Mouse (Mus musculus): ENCODE results near the gene Nagpa. TPM values are rescaled to one million over a fixed set of nuclear protein-coding genes. Genes with fewer than 3 reads are reported as not detected.

Nagpa gene
- polyA plus RNA-seq, 1 experiment from 2014 or later = 18.0 TPM

GRCm38 (mm10) chr16:5184101-5184500, 19.7 kb downstream of the Nagpa start:
- H3K4me3 ChIP-seq = no peak overlapping the region
- WGBS = 59% methylated on average over 8 of the region's 8 CpGs

GRCm38 (mm10) chr16:5183310-5183975, 20.4 kb downstream of the Nagpa start:
- Histone ChIP-seq H3K27ac (no peak overlapping the region), H3K4me3 (no peak overlapping the region), H3K27me3 (ENCODE audit: insufficient read depth, poor library complexity, severe bottlenecking) (peaks cover 15% of the 10 kb centered on the region), H3K4me1 (peaks cover 12% of the 10 kb centered on the region; the same call in 1 of the 2 replicates), H3K36me3 (no peaks in the 10 kb centered on the region), H3K9me3 (no peaks in the 10 kb centered on the region)
- no peak for DNase-seq (ENCODE audit: low spot score)
- WGBS = 80% methylated on average over 18 of the region's 18 CpGs

More at GRCm38 (mm10) chr16:5184101-5184500, 19.7 kb downstream of the Nagpa start:
- no peak for DNase-seq (ENCODE audit: low spot score)
- H3K4me1 ChIP-seq = peaks cover 12% of the 10 kb centered on the region; the same call in 1 of the 2 replicates
- no peaks in the 10 kb centered on the region for H3K36me3 ChIP-seq
- no peak overlapping the region for H3K27ac ChIP-seq
- H3K27me3 ChIP-seq (ENCODE audit: insufficient read depth, poor library complexity, severe bottlenecking) = peaks cover 15% of the 10 kb centered on the region
- H3K9me3 ChIP-seq = no peaks in the 10 kb centered on the region

GRCm38 (mm10) chr16:5172636-5173035, 31.2 kb downstream of the Nagpa start:
- Histone ChIP-seq H3K27ac (no peak overlapping the region), H3K4me1 (peaks cover 5% of the 10 kb centered on the region; the same call in 1 of the 2 replicates), H3K36me3 (no peaks in the 10 kb centered on the region), H3K4me3 (no peak overlapping the region), H3K9me3 (no peaks in the 10 kb centered on the region), H3K27me3 (ENCODE audit: insufficient read depth, poor library complexity, severe bottlenecking) (no peaks in the 10 kb centered on the region)
- no peak for DNase-seq (ENCODE audit: low spot score)
- 93% methylated on average over 6 of the region's 6 CpGs for WGBS

GRCm38 (mm10) chr16:5168829-5169228, 35.0 kb downstream of the Nagpa start:
- Histone ChIP-seq H3K4me3 (no peak overlapping the region), H3K4me1 (peaks cover 12% of the 10 kb centered on the region), H3K36me3 (no peaks in the 10 kb centered on the region), H3K27ac (no peak overlapping the region), H3K27me3 (ENCODE audit: insufficient read depth, poor library complexity, severe bottlenecking) (no peaks in the 10 kb centered on the region), H3K9me3 (no peaks in the 10 kb centered on the region)
- WGBS = 68% methylated on average over 5 of the region's 5 CpGs
- DNase-seq (ENCODE audit: low spot score) = no peak

- 89% methylated on average over 2 of the region's 2 CpGs for WGBS
- no peak overlapping the region for H3K27ac ChIP-seq
- H3K27me3 ChIP-seq (ENCODE audit: insufficient read depth, poor library complexity, severe bottlenecking) = no peaks in the 10 kb centered on the region
Measured at GRCm38 (mm10) chr16:5168038-5168437, 35.8 kb downstream of the Nagpa start.

GRCm38 (mm10) chr16:5164327-5164726, 39.5 kb downstream of the Nagpa start:
- H3K27ac ChIP-seq = no peak overlapping the region
- H3K4me1 ChIP-seq = peaks cover 26% of the 10 kb centered on the region
- H3K4me3 ChIP-seq = no peak overlapping the region
- H3K27me3 ChIP-seq (ENCODE audit: insufficient read depth, poor library complexity, severe bottlenecking) = no peaks in the 10 kb centered on the region
- H3K36me3 ChIP-seq = no peaks in the 10 kb centered on the region
- no peak for DNase-seq (ENCODE audit: low spot score)
- H3K9me3 ChIP-seq = no peaks in the 10 kb centered on the region
- 71% methylated on average over 6 of the region's 6 CpGs for WGBS

More at GRCm38 (mm10) chr16:5168038-5168437, 35.8 kb downstream of the Nagpa start:
- Histone ChIP-seq H3K9me3 (no peaks in the 10 kb centered on the region), H3K4me1 (peaks cover 12% of the 10 kb centered on the region), H3K4me3 (no peak overlapping the region), H3K36me3 (no peaks in the 10 kb centered on the region)
- no peak for DNase-seq (ENCODE audit: low spot score)

GRCm38 (mm10) chr16:5159248-5159647, 44.6 kb downstream of the Nagpa start:
- H3K9me3 ChIP-seq = no peaks in the 10 kb centered on the region
- whole genome bisulfite sequencing = 49% methylated on average over 8 of the region's 8 CpGs
- H3K36me3 ChIP-seq = no peaks in the 10 kb centered on the region
- H3K4me3 ChIP-seq = no peak overlapping the region
- no peak for DNase-seq (ENCODE audit: low spot score)
- H3K4me1 ChIP-seq = peaks cover 23% of the 10 kb centered on the region
- no peak overlapping the region for H3K27ac ChIP-seq
- H3K27me3 ChIP-seq (ENCODE audit: insufficient read depth, poor library complexity, severe bottlenecking) = no peaks in the 10 kb centered on the region; the same call in 1 of the 2 replicates

GRCm38 (mm10) chr16:5157113-5157512, 46.7 kb downstream of the Nagpa start:
- Histone ChIP-seq H3K4me1 (peaks cover 18% of the 10 kb centered on the region), H3K4me3 (no peak overlapping the region), H3K9me3 (no peaks in the 10 kb centered on the region), H3K36me3 (no peaks in the 10 kb centered on the region), H3K27ac (no peak overlapping the region), H3K27me3 (ENCODE audit: insufficient read depth, poor library complexity, severe bottlenecking) (no peaks in the 10 kb centered on the region; the same call in 1 of the 2 replicates)
- no peak for DNase-seq (ENCODE audit: low spot score)
- WGBS = 78% methylated on average over 3 of the region's 3 CpGs

GRCm38 (mm10) chr16:5156495-5156894, 47.3 kb downstream of the Nagpa start:
- no peak overlapping the region for H3K27ac ChIP-seq
- DNase-seq (ENCODE audit: low spot score) = no peak
- peaks cover 17% of the 10 kb centered on the region for H3K4me1 ChIP-seq
- no peak overlapping the region for H3K4me3 ChIP-seq
- H3K36me3 ChIP-seq = no peaks in the 10 kb centered on the region
- H3K27me3 ChIP-seq (ENCODE audit: insufficient read depth, poor library complexity, severe bottlenecking) = no peaks in the 10 kb centered on the region; the same call in 1 of the 2 replicates
- 52% methylated on average over 2 of the region's 2 CpGs for WGBS
- H3K9me3 ChIP-seq = no peaks in the 10 kb centered on the region

GRCm38 (mm10) chr16:5155014-5155413, 48.8 kb downstream of the Nagpa start:
- no peak for DNase-seq (ENCODE audit: low spot score)
- H3K27ac ChIP-seq = no peak overlapping the region
- no peaks in the 10 kb centered on the region for H3K36me3 ChIP-seq
- 63% methylated on average over 3 of the region's 3 CpGs for WGBS
- H3K4me1 ChIP-seq = peaks cover 13% of the 10 kb centered on the region
- no peak overlapping the region for H3K4me3 ChIP-seq
- H3K27me3 ChIP-seq (ENCODE audit: insufficient read depth, poor library complexity, severe bottlenecking) = no peaks in the 10 kb centered on the region; the same call in 1 of the 2 replicates
- no peaks in the 10 kb centered on the region for H3K9me3 ChIP-seq

- Histone ChIP-seq H3K4me1 (no peaks in the 10 kb centered on the region), H3K27ac (no peak overlapping the region), H3K36me3 (no peaks in the 10 kb centered on the region), H3K27me3 (ENCODE audit: insufficient read depth, poor library complexity, severe bottlenecking) (peaks cover 11% of the 10 kb centered on the region; the same call in 1 of the 2 replicates), H3K4me3 (no peak overlapping the region), H3K9me3 (no peaks in the 10 kb centered on the region)
- 66% methylated on average over 6 of the region's 6 CpGs for WGBS
- DNase-seq (ENCODE audit: low spot score) = no peak
Measured at GRCm38 (mm10) chr16:5153299-5154026, 50.3 kb downstream of the Nagpa start.

GRCm38 (mm10) chr16:5150544-5150943, 53.3 kb downstream of the Nagpa start:
- no peak overlapping the region for H3K27ac ChIP-seq
- no peak overlapping the region for H3K4me3 ChIP-seq
- no peaks in the 10 kb centered on the region for H3K9me3 ChIP-seq
- H3K4me1 ChIP-seq = peaks cover 14% of the 10 kb centered on the region
- 74% methylated on average over 10 of the region's 10 CpGs for WGBS
- no peaks in the 10 kb centered on the region for H3K36me3 ChIP-seq
- DNase-seq (ENCODE audit: low spot score) = no peak
- peaks cover 27% of the 10 kb centered on the region; the same call in 1 of the 2 replicates for H3K27me3 ChIP-seq (ENCODE audit: insufficient read depth, poor library complexity, severe bottlenecking)

- Histone ChIP-seq H3K4me1 (peaks cover 14% of the 10 kb centered on the region), H3K27ac (no peak within 1 kb of the TSS), H3K27me3 (ENCODE audit: insufficient read depth, poor library complexity, severe bottlenecking) (peaks cover 27% of the 10 kb centered on the region; the same call in 1 of the 2 replicates), H3K36me3 (no peaks in the 10 kb centered on the region), H3K4me3 (peak within 1 kb of the TSS; percentile 56), H3K9me3 (no peaks in the 10 kb centered on the region)
- no peak for DNase-seq (ENCODE audit: low spot score)
- 22% methylated on average over 13 of the region's 13 CpGs for WGBS
Measured at GRCm38 (mm10) chr16:5147037-5147385, 56.8 kb downstream of the Nagpa start, which contains the start of gene Sec14l5. Gene Sec14l5 (plus strand): TSS chr16:5147109.
